ENCODE assay signal across 16 mouse cellular contexts in genomic region chr1:90461699-90462098, GRCm38 (mm10).
DNase-seq lines count a peak whose midpoint lies in the region; ATAC-seq lines count a peak whose summit lies in the region.
"Had no signal": no experiment of that assay in that cellular context is flagged by ENCODE, and none has a peak within 500 bp of the region (broad histone marks: within the 10 kb centered on the region; RNA-seq: fewer than 3 reads in every experiment).

No protein-coding gene starts in this region.

- ATAC-seq in heart, embryonic 13.5 days (ENCODE audit: extremely low read depth, insufficient number of reproducible peaks, low FRiP score, low TSS enrichment): no peak; the same call in 1 of the 2 replicates
- no peak for ATAC-seq in forebrain, embryonic 12.5 days (ENCODE audit: low FRiP score)
- ATAC-seq: forebrain, embryonic 13.5 days had no signal

- peaks cover 22% of the 10 kb centered on the region for H3K4me1 ChIP-seq in heart, embryonic 13.5 days
- H3K4me1 ChIP-seq in forebrain, embryonic 12.5 days: peaks cover 17% of the 10 kb centered on the region

- WGBS in heart, embryonic 13.5 days: 56% methylated on average over 1 of the region's 1 CpGs
- 100% methylated on average over 1 of the region's 1 CpGs for WGBS in forebrain, embryonic 12.5 days

- no peak overlapping the region for H3K4me2 ChIP-seq in heart, embryonic 13.5 days
- H3K4me2 ChIP-seq in forebrain, embryonic 12.5 days: no peak overlapping the region
- H3K4me2 ChIP-seq: embryonic facial prominence, embryonic 15.5 days; forebrain, embryonic 13.5 days; limb, embryonic 15.5 days had no signal

- H3K9ac ChIP-seq in heart, embryonic 13.5 days: no peak overlapping the region
- no peak overlapping the region for H3K9ac ChIP-seq in forebrain, embryonic 12.5 days
- H3K9ac ChIP-seq: embryonic facial prominence, embryonic 15.5 days; forebrain, embryonic 13.5 days; limb, embryonic 15.5 days had no signal

- no peak for DNase-seq in heart, postnatal 10 days
- DNase-seq in right cerebral cortex, postnatal 25 days: peak; percentile 19
- DNase-seq in right cerebral cortex, postnatal 10 days (ENCODE audit: low spot score in 2 of 2): no peak
- peak; percentile 29 to 50 for DNase-seq in left cerebral cortex, postnatal 14 days (ENCODE audit: low spot score in 2 of 2)
- no peak for DNase-seq in cerebellum, postnatal 14 days
- DNase-seq: cerebellum, adult 9-10 months; embryo, embryonic 11 days; gastrocnemius, postnatal 10 days; kidney, adult 8-10 months; kidney, postnatal 25 days had no signal

- intact Hi-C loops in heart, postnatal 10 days (cut with DNase I): no loop called here
- intact Hi-C loops in left cerebral cortex, postnatal 14 days (cut with DNase I): no loop called here

- H3K36me3 ChIP-seq in heart, embryonic 13.5 days: no peaks in the 10 kb centered on the region
- H3K36me3 ChIP-seq in forebrain, embryonic 12.5 days (replicated peaks): no peaks in the 10 kb centered on the region
- H3K36me3 ChIP-seq: embryonic facial prominence, embryonic 15.5 days; hindbrain, embryonic 10.5 days; limb, embryonic 15.5 days had no signal

- H3K27ac ChIP-seq in heart, embryonic 13.5 days (replicated peaks): peak overlapping the region; percentile 60
- H3K27ac ChIP-seq in forebrain, embryonic 12.5 days: no peak overlapping the region
- H3K27ac ChIP-seq: embryonic facial prominence, embryonic 15.5 days; forebrain, embryonic 13.5 days; hindbrain, embryonic 10.5 days; limb, embryonic 15.5 days had no signal

- no peaks in the 10 kb centered on the region for H3K27me3 ChIP-seq in heart, embryonic 13.5 days (replicated peaks)
- peaks cover 4% of the 10 kb centered on the region for H3K27me3 ChIP-seq in forebrain, embryonic 12.5 days
- H3K27me3 ChIP-seq: embryonic facial prominence, embryonic 15.5 days; limb, embryonic 15.5 days had no signal

- H3K9me3 ChIP-seq in heart, embryonic 13.5 days: no peaks in the 10 kb centered on the region
- no peaks in the 10 kb centered on the region for H3K9me3 ChIP-seq in forebrain, embryonic 12.5 days
- H3K9me3 ChIP-seq: embryonic facial prominence, embryonic 15.5 days; forebrain, embryonic 13.5 days; hindbrain, embryonic 10.5 days; limb, embryonic 15.5 days had no signal

- H3K4me3 ChIP-seq in heart, embryonic 13.5 days: no peak overlapping the region
- H3K4me3 ChIP-seq in forebrain, embryonic 12.5 days (replicated peaks): no peak overlapping the region
- H3K4me3 ChIP-seq: embryonic facial prominence, embryonic 15.5 days; forebrain, embryonic 13.5 days; hindbrain, embryonic 10.5 days; limb, embryonic 15.5 days had no signal

Comparison
In these comparisons a context has a peak if more than half of its experiments do, and no peak if none do; other contexts are left out.
1. DNase-seq: peak in right cerebral cortex, postnatal 25 days (single experiment) and left cerebral cortex, postnatal 14 days (2 of 2); none in heart, postnatal 10 days (0 of 2), right cerebral cortex, postnatal 10 days (0 of 2) and cerebellum, postnatal 14 days (0 of 2).